Mouse (Mus musculus) Patski (cell line): ENCODE results near the gene Tpte. TPM values are rescaled to one million over a fixed set of nuclear protein-coding genes. Genes with fewer than 3 reads are reported as not detected.
"Not testable (repeated sequence)": the region's sequence is repeated elsewhere in the genome, so short reads cannot be mapped to it uniquely, and the experiment has no call there.

Source experiments
- ATAC-seq: fragments of 100-300 bp; one replicate; pipeline ENCODE4 v1.8.0; 2021
- CTCF ChIA-PET: fragments of 350-600 bp; sonication (Branson Sonifier 250); formaldehyde crosslinking; loops from one replicate; lab custom pipeline; 2022; ENCODE audit warnings: inconsistent platforms; lab: Charles Lee
- POLR2A ChIA-PET: fragments of 350-600 bp; sonication (Branson Sonifier 250); formaldehyde crosslinking; loops from one replicate; lab custom pipeline; 2022; ENCODE audit warnings: antibody characterized with exemption, inconsistent platforms; lab: Charles Lee
- DNase-seq: peaks from one replicate; pipeline ENCODE4 v3.0.0-alpha.2; 2011; ENCODE audit warnings: low read depth, low spot score
- H3K27me3 ChIP-seq: fragments of 371-371 bp; one replicate; pipeline ENCODE4 v1.5.1; 2021
- CTCF ChIP-seq: fragments of 100-300 bp; IDR thresholded peaks from one replicate; pipeline ENCODE4 v1.5.1; 2021
- in situ Hi-C: fragments of 300-500 bp; cut with MboI; formaldehyde crosslinking; loops from 3 replicates; pipeline ENCODE4 v1.11.1; 2018; ENCODE audit warnings: low pct_unique_long_range_greater_than_20kb, mixed read lengths
- polyA plus RNA-seq: library from polyadenylated mRNA; unstranded; gene quantifications from one replicate; pipeline ENCODE4 v1.2.3, GENCODE M21; 2021

Gene Tpte
- polyA plus RNA-seq, 1 experiment from 2014 or later = not detected

- ChIA-PET POLR2A (no interaction called here), CTCF (no interaction called here)
- peaks cover 5% of the 10 kb centered on the region for H3K27me3 ChIP-seq
- in situ Hi-C loops = no loop called here
- ATAC-seq (no peak), DNase-seq (no peak)
- TF ChIP-seq CTCF = no peak
Measured at GRCm38 (mm10) chr8:22266809-22267208, 16.4 kb upstream of the Tpte start.

- no peak for ATAC-seq
- ChIA-PET POLR2A (no interaction called here), CTCF (no interaction called here)
- no peak for DNase-seq
- H3K27me3 ChIP-seq = peaks cover 9% of the 10 kb centered on the region
- in situ Hi-C loops = no loop called here
- TF ChIP-seq CTCF = no peak
Measured at GRCm38 (mm10) chr8:22273142-22273541, 10.1 kb upstream of the Tpte start.

GRCm38 (mm10) chr8:22274641-22275040 is 8.6 kb upstream of the Tpte start:
- ChIA-PET POLR2A (no interaction called here), CTCF (no interaction called here)
- no peak for TF ChIP-seq CTCF
- H3K27me3 ChIP-seq = peaks cover 7% of the 10 kb centered on the region
- DNase-seq (no peak), ATAC-seq (no peak)
- in situ Hi-C loops = no loop called here

GRCm38 (mm10) chr8:22302326-22302725 is 19.1 kb downstream of the Tpte start:
- DNase-seq (no peak), ATAC-seq (no peak)
- TF ChIP-seq CTCF = no peak
- CTCF ChIA-PET = no interaction called here
- in situ Hi-C loops = no loop called here
- H3K27me3 ChIP-seq = peaks cover 15% of the 10 kb centered on the region
- POLR2A ChIA-PET = interaction anchor here (0.7 kb wide), 1 partner anchor 23 kb away, joined by 3 read pairs; no protein-coding TSS in a partner anchor

- no peak for TF ChIP-seq CTCF
- ATAC-seq = no peak
- H3K27me3 ChIP-seq = peaks cover 15% of the 10 kb centered on the region
- ChIA-PET POLR2A (interaction anchor here (0.7 kb wide), 1 partner anchor 24 kb away, joined by 3 read pairs; no protein-coding TSS in a partner anchor), CTCF (no interaction called here)
- DNase-seq = no peak
- in situ Hi-C loops = no loop called here
Measured at GRCm38 (mm10) chr8:22302896-22303306, 19.7 kb downstream of the Tpte start.

- ATAC-seq, in situ Hi-C loops, CTCF ChIA-PET, DNase-seq, POLR2A ChIA-PET: not testable (repeated sequence)
- H3K27me3 ChIP-seq = peaks cover 15% of the 10 kb centered on the region
Measured at GRCm38 (mm10) chr8:22304045-22304444, 20.8 kb downstream of the Tpte start.

GRCm38 (mm10) chr8:22306999-22307398 is 23.8 kb downstream of the Tpte start:
- ChIA-PET POLR2A (no interaction called here), CTCF (no interaction called here)
- ATAC-seq (no peak), DNase-seq (no peak)
- TF ChIP-seq CTCF = no peak
- in situ Hi-C loops = no loop called here
- peaks cover 7% of the 10 kb centered on the region for H3K27me3 ChIP-seq

- CTCF ChIA-PET = no interaction called here
- in situ Hi-C loops = no loop called here
- POLR2A ChIA-PET = no interaction called here
- ATAC-seq (no peak), DNase-seq (no peak)
- TF ChIP-seq CTCF = peak; percentile 42
- H3K27me3 ChIP-seq = peaks cover 11% of the 10 kb centered on the region
Measured at GRCm38 (mm10) chr8:22311446-22311845, 28.2 kb downstream of the Tpte start.

- DNase-seq (no peak), ATAC-seq (no peak)
- peaks cover 6% of the 10 kb centered on the region for H3K27me3 ChIP-seq
- no peak for TF ChIP-seq CTCF
- ChIA-PET POLR2A (no interaction called here), CTCF (no interaction called here)
- in situ Hi-C loops = no loop called here
Measured at GRCm38 (mm10) chr8:22335426-22335825, 52.2 kb downstream of the Tpte start.

- DNase-seq (no peak), ATAC-seq (no peak)
- in situ Hi-C loops = no loop called here
- POLR2A ChIA-PET = no interaction called here
- no peak for TF ChIP-seq CTCF
- CTCF ChIA-PET = no interaction called here
- H3K27me3 ChIP-seq = peaks cover 14% of the 10 kb centered on the region
Measured at GRCm38 (mm10) chr8:22359359-22359758, 76.1 kb downstream of the Tpte start.

GRCm38 (mm10) chr8:22359882-22360281 is 76.6 kb downstream of the Tpte start:
- ATAC-seq (no peak), DNase-seq (no peak)
- no peak for TF ChIP-seq CTCF
- POLR2A ChIA-PET = no interaction called here
- peaks cover 14% of the 10 kb centered on the region for H3K27me3 ChIP-seq
- CTCF ChIA-PET = no interaction called here
- in situ Hi-C loops = no loop called here

GRCm38 (mm10) chr8:22376311-22376710 is 93.1 kb downstream of the Tpte start:
- CTCF ChIA-PET = interaction anchor here (1.2 kb wide), 1 partner anchor 184 kb away, joined by 5 read pairs; the partner anchor contains the start of gene Vps36
- no peak for TF ChIP-seq CTCF
- H3K27me3 ChIP-seq = no peaks in the 10 kb centered on the region
- in situ Hi-C loops = no loop called here
- ATAC-seq = no peak
- DNase-seq = no peak
- POLR2A ChIA-PET = no interaction called here
